23 mouse cellular contexts compared by ENCODE assay signal in the genomic region with DNA sequence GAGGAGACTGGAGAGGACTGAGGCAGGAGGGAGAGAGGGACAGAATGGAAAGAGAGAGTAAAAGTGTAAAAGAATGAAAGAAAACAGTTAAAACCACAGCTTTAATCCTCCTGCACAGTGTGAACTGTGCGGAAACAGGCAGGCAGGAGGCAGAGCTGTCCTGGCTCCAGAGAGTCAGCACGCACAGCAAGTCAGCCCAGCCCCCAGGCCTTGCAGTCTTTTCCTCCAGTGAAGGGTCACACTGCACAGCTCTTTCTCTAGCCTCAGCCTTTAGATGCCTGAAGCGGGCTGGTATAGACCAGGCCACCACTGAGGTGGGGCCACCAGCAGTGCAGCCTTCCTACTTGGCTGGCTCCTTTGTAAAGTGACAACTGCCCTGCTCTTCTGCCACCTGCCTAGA. TPM values are rescaled to one million over a fixed set of nuclear protein-coding genes. Genes with fewer than 3 reads are reported as not detected.
DNase-seq lines count a peak whose midpoint lies in the region; ATAC-seq and TF ChIP-seq lines count a peak whose summit lies in the region.
"Had no signal": no experiment of that assay in that cellular context is flagged by ENCODE, and none has a peak within 500 bp of the region (broad histone marks: within the 10 kb centered on the region; RNA-seq: fewer than 3 reads in every experiment).

No protein-coding gene starts in this region.

- no peak for ATAC-seq in forebrain, postnatal 0 days
- ATAC-seq in embryonic facial prominence, embryonic 11.5 days (replicated peaks; ENCODE audit: insufficient number of reproducible peaks, low FRiP score, low TSS enrichment, low read depth) = peak; percentile 77; the same call in 1 of the 2 replicates
- ATAC-seq in limb, embryonic 15.5 days (ENCODE audit: insufficient number of reproducible peaks, low FRiP score, low TSS enrichment, low read depth) = 0 out of 2 replicates have a peak, but pooled peaks have one; percentile 35
- ATAC-seq: forebrain, embryonic 13.5 days; hindbrain, postnatal 0 days had no signal

- H3K4me3 ChIP-seq in forebrain, embryonic 10.5 days = no peak overlapping the region
- H3K4me3 ChIP-seq in forebrain, postnatal 0 days (ENCODE audit: low read depth, low read length) = no peak overlapping the region
- H3K4me3 ChIP-seq in embryonic facial prominence, embryonic 11.5 days (ENCODE audit: low read depth, low read length) = no peak overlapping the region
- H3K4me3 ChIP-seq in limb, embryonic 15.5 days = no peak overlapping the region
- H3K4me3 ChIP-seq in lung, adult 2 months (replicated peaks; ENCODE audit: extremely low read depth, low read depth, low read length) = no peak overlapping the region
- H3K4me3 ChIP-seq: forebrain, embryonic 13.5 days; gastrocnemius, adult 2 months; heart, embryonic 13.5 days; hindbrain, embryonic 12.5 days had no signal

- 34% methylated on average over 3 of the region's 3 CpGs for WGBS in forebrain, embryonic 10.5 days
- 41% methylated on average over 3 of the region's 3 CpGs for WGBS in forebrain, postnatal 0 days
- WGBS in embryonic facial prominence, embryonic 11.5 days = 42% methylated on average over 3 of the region's 3 CpGs
- WGBS in limb, embryonic 15.5 days = 46% methylated on average over 3 of the region's 3 CpGs
- WGBS in lung, adult 2 months = 95% methylated on average over 3 of the region's 3 CpGs

- no peak overlapping the region for H3K9ac ChIP-seq in forebrain, postnatal 0 days
- H3K9ac ChIP-seq in embryonic facial prominence, embryonic 11.5 days (replicated peaks; ENCODE audit: low read length) = no peak overlapping the region
- H3K9ac ChIP-seq in limb, embryonic 15.5 days = no peak overlapping the region
- H3K9ac ChIP-seq: forebrain, embryonic 13.5 days; heart, embryonic 13.5 days; hindbrain, embryonic 12.5 days had no signal

- no peak overlapping the region for H3K4me2 ChIP-seq in forebrain, postnatal 0 days (ENCODE audit: low read depth)
- no peak overlapping the region for H3K4me2 ChIP-seq in embryonic facial prominence, embryonic 11.5 days (ENCODE audit: low read depth, low read length)
- no peak overlapping the region for H3K4me2 ChIP-seq in limb, embryonic 15.5 days
- H3K4me2 ChIP-seq: forebrain, embryonic 13.5 days; heart, embryonic 13.5 days; hindbrain, embryonic 12.5 days had no signal

- H3K36me3 ChIP-seq in forebrain, embryonic 10.5 days (replicated peaks) = peaks cover 78% of the 10 kb centered on the region
- H3K36me3 ChIP-seq in forebrain, postnatal 0 days (ENCODE audit: insufficient read depth) = peaks cover 65% of the 10 kb centered on the region
- no peaks in the 10 kb centered on the region for H3K36me3 ChIP-seq in embryonic facial prominence, embryonic 11.5 days (replicated peaks; ENCODE audit: control insufficient read depth, insufficient read depth, low read depth, low read length)
- peaks cover 42% of the 10 kb centered on the region for H3K36me3 ChIP-seq in limb, embryonic 15.5 days

- H3K9me3 ChIP-seq in forebrain, embryonic 10.5 days = no peaks in the 10 kb centered on the region
- H3K9me3 ChIP-seq in forebrain, postnatal 0 days (ENCODE audit: low read length) = no peaks in the 10 kb centered on the region
- no peaks in the 10 kb centered on the region for H3K9me3 ChIP-seq in embryonic facial prominence, embryonic 11.5 days (replicated peaks; ENCODE audit: control insufficient read depth, low read length)
- H3K9me3 ChIP-seq in limb, embryonic 15.5 days = no peaks in the 10 kb centered on the region
- H3K9me3 ChIP-seq: forebrain, embryonic 13.5 days; heart, embryonic 13.5 days; hindbrain, embryonic 12.5 days had no signal

- no peak for TF ChIP-seq CTCF in forebrain, postnatal 0 days (IDR thresholded peaks at IDR 0.05; ENCODE audit: low read depth)
- TF ChIP-seq CTCF in lung, adult 2 months (IDR thresholded peaks at IDR 0.05; ENCODE audit: insufficient read depth, low read length) = no peak

- peaks cover 16% of the 10 kb centered on the region for H3K4me1 ChIP-seq in forebrain, embryonic 10.5 days
- no peaks in the 10 kb centered on the region for H3K4me1 ChIP-seq in forebrain, postnatal 0 days (ENCODE audit: insufficient read depth)
- H3K4me1 ChIP-seq in embryonic facial prominence, embryonic 11.5 days (ENCODE audit: control insufficient read depth, insufficient read depth, low read length) = no peaks in the 10 kb centered on the region; the same call in 1 of the 2 replicates
- H3K4me1 ChIP-seq in limb, embryonic 15.5 days = no peaks in the 10 kb centered on the region
- no peaks in the 10 kb centered on the region for H3K4me1 ChIP-seq in lung, adult 2 months (ENCODE audit: control insufficient read depth, insufficient read depth, low read length)
- H3K4me1 ChIP-seq: forebrain, embryonic 13.5 days; heart, embryonic 13.5 days; hindbrain, embryonic 12.5 days had no signal

- H3K27me3 ChIP-seq in forebrain, embryonic 10.5 days (ENCODE audit: poor library complexity, severe bottlenecking) = no peaks in the 10 kb centered on the region
- H3K27me3 ChIP-seq in forebrain, postnatal 0 days (ENCODE audit: insufficient read depth, low read length) = no peaks in the 10 kb centered on the region
- no peaks in the 10 kb centered on the region for H3K27me3 ChIP-seq in embryonic facial prominence, embryonic 11.5 days (ENCODE audit: control insufficient read depth, insufficient read depth, low read length)
- no peaks in the 10 kb centered on the region for H3K27me3 ChIP-seq in limb, embryonic 15.5 days
- H3K27me3 ChIP-seq: CH12.LX; forebrain, embryonic 13.5 days; heart, embryonic 13.5 days; hindbrain, embryonic 12.5 days had no signal

- H3K27ac ChIP-seq in forebrain, embryonic 10.5 days = peak overlapping the region; percentile 49
- H3K27ac ChIP-seq in forebrain, postnatal 0 days (ENCODE audit: low read depth, low read length) = no peak overlapping the region
- no peak overlapping the region; the same call in 1 of the 2 replicates for H3K27ac ChIP-seq in embryonic facial prominence, embryonic 11.5 days (replicated peaks; ENCODE audit: low read depth, low read length)
- H3K27ac ChIP-seq in limb, embryonic 15.5 days = peak overlapping the region; percentile 24
- H3K27ac ChIP-seq: forebrain, embryonic 13.5 days; gastrocnemius, adult 2 months; heart, embryonic 13.5 days; hindbrain, embryonic 12.5 days; hindbrain, postnatal 0 days had no signal

- no peak for DNase-seq in forebrain, embryonic 10.5 days (ENCODE audit: extremely low spot score, low spot score)
- no peak for DNase-seq in forebrain, postnatal 0 days
- DNase-seq in R1 (ENCODE audit: low read depth, low spot score) = peak; percentile 18
- DNase-seq in embryonic facial prominence, embryonic 11.5 days (ENCODE audit: low spot score) = peak; percentile 34
- no peak for DNase-seq in lung, adult 2 months
- DNase-seq in lung, postnatal 10 days = no peak
- DNase-seq: adrenal gland, postnatal 14 days; cerebellum, adult 18-20 months; cerebellum, adult 9-11 months; cerebellum, postnatal 36 days; gastrocnemius, adult 2 months; gastrocnemius, postnatal 36 days; heart, adult 11 months; heart, postnatal 36 days; kidney, adult 11 months had no signal

- TF ChIP-seq POLR2A in lung, adult 2 months (IDR thresholded peaks at IDR 0.05; ENCODE audit: borderline replicate concordance, extremely low read depth, low read depth, low read length) = no peak

RNA-seq across cellular contexts. Expression of gene Elmod2, which starts 11.7 kb away (rescaled TPM):
- polyA plus RNA-seq in forebrain, embryonic 10.5 days (2016; fragmentation: Nextera tagmentation; extraction: Ambion mirVana) = 21.8 and 25.1 TPM in 2 replicates
- total RNA-seq in forebrain, postnatal 0 days (2014; rRNA removed) = 20.0 and 25.6 TPM in 2 replicates
- polyA plus RNA-seq in forebrain, postnatal 0 days (2015; fragmentation: Nextera tagmentation; extraction: Ambion mirVana) = 6.7 and 10.0 TPM in 2 replicates
- 28.3 and 36.1 TPM in 2 replicates for polyA plus RNA-seq in embryonic facial prominence, embryonic 11.5 days (2014; fragmentation: Nextera tagmentation; extraction: Ambion mirVana)
- 15.2 and 16.1 TPM in 2 replicates for polyA plus RNA-seq in limb, embryonic 15.5 days (2015; fragmentation: Nextera tagmentation; extraction: Ambion mirVana)
- 1.9 and 3.7 TPM in 2 replicates for polyA plus RNA-seq in lung, adult 2 months (2012; rRNA removed)

RNA-seq across cellular contexts. Expression of gene Mgat4d, which starts 27.7 kb away (rescaled TPM):
- polyA plus RNA-seq in forebrain, embryonic 10.5 days (2016; fragmentation: Nextera tagmentation; extraction: Ambion mirVana) = not detected in 2 replicates
- total RNA-seq in forebrain, postnatal 0 days (2014; rRNA removed) = not detected in 2 replicates
- polyA plus RNA-seq in forebrain, postnatal 0 days (2015; fragmentation: Nextera tagmentation; extraction: Ambion mirVana) = not detected in 2 replicates
- not detected in 2 replicates for polyA plus RNA-seq in embryonic facial prominence, embryonic 11.5 days (2014; fragmentation: Nextera tagmentation; extraction: Ambion mirVana)
- polyA plus RNA-seq in limb, embryonic 15.5 days (2015; fragmentation: Nextera tagmentation; extraction: Ambion mirVana) = not detected in 2 replicates
- not detected in 2 replicates for polyA plus RNA-seq in lung, adult 2 months (2012; rRNA removed)
- total RNA-seq: adrenal gland, postnatal 14 days; CH12.LX; gastrocnemius, adult 2 months; gastrocnemius, postnatal 36 days; heart, postnatal 36 days; hindbrain, postnatal 0 days had no signal
- polyA plus RNA-seq: forebrain, embryonic 13.5 days; heart, embryonic 13.5 days; heart, postnatal 0 days; hindbrain, embryonic 12.5 days; hindbrain, postnatal 0 days; intestine, embryonic 14.5 days had no signal

RNA-seq across cellular contexts. Expression of gene Ucp1, which starts 30.4 kb away (rescaled TPM):
- not detected in 2 replicates for polyA plus RNA-seq in forebrain, embryonic 10.5 days (2016; fragmentation: Nextera tagmentation; extraction: Ambion mirVana)
- 0.85 TPM in 1 of 2 replicates, not detected in the other for total RNA-seq in forebrain, postnatal 0 days (2014; rRNA removed)
- polyA plus RNA-seq in forebrain, postnatal 0 days (2015; fragmentation: Nextera tagmentation; extraction: Ambion mirVana) = not detected in 2 replicates
- not detected in 2 replicates for polyA plus RNA-seq in embryonic facial prominence, embryonic 11.5 days (2014; fragmentation: Nextera tagmentation; extraction: Ambion mirVana)
- polyA plus RNA-seq in limb, embryonic 15.5 days (2015; fragmentation: Nextera tagmentation; extraction: Ambion mirVana) = not detected in 2 replicates
- polyA plus RNA-seq in lung, adult 2 months (2012; rRNA removed) = 2.1 and 179 TPM in 2 replicates
- total RNA-seq: CH12.LX; gastrocnemius, adult 2 months; gastrocnemius, postnatal 36 days had no signal
- polyA plus RNA-seq: forebrain, embryonic 13.5 days; heart, embryonic 13.5 days; heart, postnatal 0 days had no signal

Comparison
In these comparisons a context has a peak if more than half of its experiments do, and no peak if none do; other contexts are left out.
1. H3K27ac ChIP-seq: peak in forebrain, embryonic 10.5 days (single experiment) and limb, embryonic 15.5 days (single experiment); none in forebrain, postnatal 0 days (single experiment) and embryonic facial prominence, embryonic 11.5 days (single experiment).
2. DNase-seq: peak in R1 (single experiment) and embryonic facial prominence, embryonic 11.5 days (single experiment); none in forebrain, embryonic 10.5 days (single experiment), forebrain, postnatal 0 days (single experiment), lung, adult 2 months (single experiment) and lung, postnatal 10 days (single experiment).